Mouse (Mus musculus): ENCODE measurements at regions not wholly inside any gene's neighbourhood (a gene's known extent, or its start where the extent isn't known, plus 50 kb on each side); places are given as distances from the start of the nearest gene placed in this dataset.

GRCm38 (mm10) chr16:30190935-30191514, 76.3 kb downstream of the Cpn2 start:
- TF ChIP-seq POLR2A (IDR thresholded peaks at IDR 0.05; ENCODE audit: low read depth, low read length), result no peak
- TF ChIP-seq CTCF (IDR thresholded peaks at IDR 0.05; ENCODE audit: extremely low read depth, insufficient read depth, insufficient read length, insufficient replicate concordance), result no peak
